Mouse (Mus musculus) testis, postnatal 14 days (tissue): ENCODE data around the gene Ppid.
"Not testable (repeated sequence)": the region's sequence is repeated elsewhere in the genome, so short reads cannot be mapped to it uniquely, and the experiment has no call there.

Experiments used
- DNase-seq: peaks from one replicate; pipeline ENCODE4 v3.0.0; 2021; ENCODE audit warnings: low spot score

Gene Ppid

GRCm38 (mm10) chr3:79572399-79572798 is 18.7 kb upstream of the Ppid start:
- no peak for DNase-seq

GRCm38 (mm10) chr3:79573376-79573775 is 17.8 kb upstream of the Ppid start:
- not testable (repeated sequence) for DNase-seq

GRCm38 (mm10) chr3:79574336-79574735 is 16.8 kb upstream of the Ppid start:
- no peak for DNase-seq

DNA sequence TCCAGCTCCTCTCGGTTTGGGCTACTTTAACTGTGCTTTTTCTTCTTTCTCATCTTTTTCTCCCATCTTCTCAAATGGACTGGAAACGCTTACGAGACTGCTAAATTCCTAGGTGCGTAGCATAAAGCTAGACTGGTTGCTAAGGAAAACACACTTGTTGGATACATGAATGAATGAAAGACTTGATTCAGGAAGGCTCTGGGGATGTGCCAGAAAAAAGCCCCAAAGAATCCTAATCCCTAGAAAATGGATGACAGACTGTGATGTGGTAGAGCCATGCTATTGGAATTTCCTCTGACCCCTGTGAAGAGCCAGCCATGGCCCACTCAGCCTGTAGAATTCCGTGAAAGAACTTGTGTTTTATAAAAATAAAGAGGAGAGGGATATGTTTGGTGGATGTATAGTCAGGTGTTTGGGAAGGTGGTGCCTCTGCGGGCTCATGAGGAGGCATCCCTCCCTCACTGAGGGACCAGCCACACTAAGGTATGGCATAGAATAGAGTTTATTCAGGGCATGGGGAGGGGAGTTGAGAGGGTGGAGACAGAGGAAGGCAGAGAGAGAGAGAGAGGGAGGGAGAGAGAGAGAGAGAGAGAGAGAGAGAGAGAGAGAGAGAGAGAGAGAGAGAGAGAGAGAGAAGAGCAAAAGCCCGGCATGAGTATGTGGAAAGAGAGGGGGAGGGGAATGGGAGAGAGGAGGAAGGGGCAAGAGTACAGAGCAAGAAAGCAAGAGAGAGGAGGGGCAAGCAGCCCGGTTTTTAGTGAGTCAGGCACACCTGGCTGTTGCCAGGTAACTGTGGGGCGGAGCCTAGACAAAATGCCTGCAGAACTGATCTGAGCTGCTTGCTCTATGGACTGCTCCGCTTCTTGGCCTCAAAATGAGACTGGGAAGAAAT is 15.3 kb upstream of the Ppid start:
- DNase-seq: peak; percentile 33

GRCm38 (mm10) chr3:79576468-79576816 is 14.7 kb upstream of the Ppid start:
- no peak for DNase-seq

GRCm38 (mm10) chr3:79576865-79577264 is 14.3 kb upstream of the Ppid start:
- DNase-seq: no peak

GRCm38 (mm10) chr3:79577606-79578005 is 13.5 kb upstream of the Ppid start:
- no peak for DNase-seq

DNA sequence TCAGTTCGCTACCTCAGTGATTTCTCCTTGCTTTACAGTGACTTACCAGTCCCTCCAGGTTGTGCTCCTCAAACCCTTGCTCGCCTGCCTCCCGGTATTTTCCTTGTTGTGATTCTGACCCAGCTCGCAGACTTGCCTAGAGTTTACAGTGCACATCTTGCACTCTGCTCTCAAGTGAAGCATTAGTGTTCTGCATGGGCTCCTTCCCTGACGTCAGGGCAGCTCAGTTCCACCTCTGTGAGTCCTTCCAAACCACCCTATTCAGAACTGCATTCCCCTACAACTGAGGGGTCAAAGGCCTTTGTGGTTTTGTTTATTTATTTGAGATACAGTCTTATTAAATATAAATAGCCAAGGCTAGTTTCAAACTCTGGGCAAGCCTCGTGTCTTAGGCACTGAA is 13.0 kb upstream of the Ppid start:
- DNase-seq: no peak

DNA sequence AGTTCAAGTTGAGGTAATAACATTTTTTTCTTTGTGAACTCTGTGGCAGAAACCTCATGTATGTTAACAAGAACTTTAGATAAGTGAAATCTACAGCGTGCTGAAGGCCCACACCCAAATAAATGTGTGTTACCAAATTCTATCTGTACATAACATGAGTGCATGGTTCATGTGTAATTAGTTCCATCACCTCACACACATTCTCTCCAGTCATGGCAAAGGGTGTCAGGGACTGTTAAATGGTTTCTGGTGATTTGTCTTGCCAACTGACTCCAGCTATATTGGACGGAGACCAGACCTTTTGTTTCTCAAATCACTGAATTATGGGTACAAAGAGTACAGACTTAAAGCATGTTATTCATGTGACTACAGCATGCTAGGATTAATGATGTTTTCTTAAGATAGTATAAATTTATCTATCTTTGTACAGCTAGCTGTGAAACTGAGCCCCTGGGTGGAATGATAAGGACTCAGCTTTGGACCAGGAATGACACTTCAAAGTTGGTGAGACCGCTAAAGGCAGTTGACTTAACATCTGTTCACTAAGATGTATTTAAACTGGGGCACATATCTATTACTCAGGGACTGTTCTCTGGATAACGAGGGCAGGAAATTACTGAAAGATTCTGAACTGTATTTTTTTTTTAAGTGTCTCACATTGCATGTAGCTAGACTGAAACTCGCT is 11.1 kb upstream of the Ppid start:
- no peak for DNase-seq

- DNase-seq: peak; percentile 72
These were observed 4.3 kb upstream of the Ppid start for GRCm38 (mm10) chr3:79586804-79587203.

DNA sequence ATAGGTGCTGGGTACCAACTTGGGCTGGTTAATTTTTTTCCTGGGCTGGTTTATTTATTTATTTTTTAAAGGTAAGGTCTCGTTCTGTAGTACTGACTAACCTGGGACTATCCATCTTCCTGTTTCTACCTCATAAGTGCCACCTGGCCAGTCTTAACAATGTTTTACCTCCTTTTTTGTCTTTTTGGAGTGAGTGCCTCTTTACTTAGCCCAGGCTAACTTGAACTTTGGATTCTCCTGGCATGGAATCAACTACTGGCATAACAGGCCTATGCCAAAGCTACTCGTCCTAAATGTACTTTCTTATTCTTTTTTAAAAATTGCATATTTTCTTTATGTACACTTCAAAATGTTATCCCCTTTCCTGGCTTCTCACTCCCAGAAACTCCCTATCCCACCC is 1.5 kb upstream of the Ppid start:
- DNase-seq: no peak

DNA sequence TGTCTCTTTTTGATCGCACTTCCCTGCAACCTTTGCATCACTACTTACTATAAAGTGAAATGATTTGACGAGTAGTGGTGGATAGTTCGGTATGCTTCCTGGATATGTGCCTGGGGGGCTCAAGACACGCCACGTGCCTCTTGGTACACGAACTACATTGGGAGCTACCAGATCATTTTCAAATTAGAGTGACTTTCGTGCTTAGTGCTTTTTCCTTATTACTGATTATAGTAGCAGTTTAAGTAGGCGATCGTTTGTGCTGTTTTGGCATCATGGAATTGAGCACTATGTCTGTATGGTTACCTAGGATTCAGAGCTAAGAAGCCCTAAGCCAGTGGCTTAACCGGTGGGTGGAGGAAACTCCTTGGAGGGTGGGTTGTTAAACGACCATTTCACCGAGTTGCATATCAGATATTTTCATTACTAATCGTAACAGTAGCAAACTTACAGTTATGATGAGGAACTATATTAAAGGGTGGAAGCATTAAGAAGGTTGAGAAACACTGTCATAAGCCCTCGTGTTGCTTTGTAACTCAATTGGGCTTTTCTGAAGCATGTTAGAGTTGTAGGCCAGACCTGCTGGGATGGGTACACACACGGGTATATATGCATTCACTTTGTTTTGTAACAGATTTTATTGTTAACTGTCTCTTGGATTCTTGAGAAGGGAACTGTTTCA is 790 bp downstream of the Ppid start:
- no peak for DNase-seq

- DNase-seq: no peak
These were observed 4.3 kb downstream of the Ppid start for GRCm38 (mm10) chr3:79595468-79595867.

DNA sequence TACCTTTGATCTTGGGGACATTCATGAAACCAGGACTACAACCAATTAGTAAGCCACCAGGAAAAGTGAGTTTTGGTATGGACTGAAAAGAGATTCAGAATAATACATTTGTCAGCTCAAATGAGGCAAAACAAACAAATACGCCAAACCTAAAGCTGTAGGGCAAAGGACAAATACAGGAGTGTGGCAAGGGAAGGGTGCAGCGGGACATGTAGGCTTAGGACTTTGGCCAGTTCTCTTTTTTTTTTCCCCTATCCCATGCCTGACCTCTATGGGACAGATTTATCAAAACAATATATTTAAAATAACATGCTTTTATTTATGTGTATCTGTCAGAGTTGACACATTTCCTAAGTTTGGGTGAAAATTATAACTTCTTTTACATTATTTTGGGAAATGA is 18.7 kb downstream of the Ppid start:
- no peak for DNase-seq

DNA sequence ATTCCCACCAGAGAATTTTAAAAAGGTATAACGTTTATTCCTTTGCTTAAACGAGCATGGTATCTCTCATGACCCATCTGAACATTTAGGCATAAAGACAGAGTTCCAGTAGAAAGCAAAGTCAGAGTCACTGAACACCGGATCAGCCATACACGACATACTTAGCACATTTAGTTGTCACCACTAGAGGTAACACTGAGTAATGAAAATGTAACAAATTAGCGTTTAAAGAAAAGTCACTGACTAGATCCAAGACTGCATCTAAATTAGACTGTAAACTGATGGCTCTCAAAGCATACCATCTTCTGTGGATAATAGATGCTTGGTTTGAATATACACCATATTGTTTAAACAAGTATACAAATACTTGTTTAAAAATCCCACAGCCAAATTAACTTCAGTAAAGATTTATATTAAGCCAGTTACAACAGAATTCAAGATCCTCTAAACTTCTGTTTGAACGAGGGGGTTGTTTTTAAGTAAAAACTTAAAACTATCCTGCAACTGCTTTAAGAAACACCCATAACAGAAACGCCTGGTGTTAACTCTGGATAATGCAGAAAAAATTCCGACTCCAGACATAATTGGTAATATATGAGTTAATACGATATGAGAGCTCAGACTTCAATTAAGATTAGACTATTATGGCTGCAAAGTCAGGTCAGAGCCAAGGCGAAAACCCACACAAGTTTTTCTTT is 36.5 kb downstream of the Ppid start:
- no peak for DNase-seq

GRCm38 (mm10) chr3:79628182-79628560 is 37.0 kb downstream of the Ppid start:
- DNase-seq: no peak

DNA sequence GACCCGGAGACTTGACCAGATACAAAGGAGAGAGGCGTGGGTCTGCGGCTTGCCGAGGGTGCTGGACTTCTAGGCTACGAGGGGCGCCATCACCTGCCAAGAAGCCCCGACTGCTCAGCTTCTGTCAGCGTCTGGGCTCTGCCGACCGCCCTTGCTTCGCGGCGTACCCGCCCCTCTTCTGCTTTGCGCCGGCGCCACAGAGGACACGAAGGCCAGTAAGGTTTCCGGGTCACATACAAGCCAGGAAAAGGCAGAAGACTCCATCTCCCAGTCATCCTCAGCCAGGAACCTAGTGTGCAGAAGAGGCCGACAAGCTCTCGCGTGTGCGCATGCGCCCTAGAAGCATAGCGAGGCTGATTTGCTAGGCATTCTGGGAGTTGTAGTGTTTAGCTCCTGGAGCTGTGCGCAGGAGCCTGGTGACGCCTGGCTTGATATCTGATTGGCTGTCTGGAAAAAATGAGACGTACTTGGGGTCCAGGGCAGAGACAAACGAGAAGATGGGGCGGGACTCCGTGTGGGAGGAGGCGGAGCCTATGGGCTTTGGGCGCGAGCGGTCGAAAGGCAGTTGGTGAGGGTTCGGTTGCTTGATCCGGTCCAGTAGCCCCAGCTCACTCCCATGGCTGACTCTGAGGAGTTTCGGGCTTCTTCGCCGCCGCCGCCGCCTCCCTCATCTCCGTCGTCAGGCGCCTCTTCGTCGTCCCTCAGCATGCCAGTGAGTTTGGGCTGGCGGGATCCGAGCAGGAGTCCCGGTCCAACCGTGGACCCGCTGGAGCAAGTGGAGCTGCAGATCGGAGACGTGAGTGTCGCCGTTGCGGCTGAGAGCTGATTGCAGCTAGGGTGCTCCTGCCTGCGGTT is 37.6 kb downstream of the Ppid start, which contains the start of gene 4930579G24Rik:
Gene 4930579G24Rik, plus strand, starts transcription at position 519 of the 855 bp plus-strand sequence.
- peak; percentile 97 for DNase-seq

DNA sequence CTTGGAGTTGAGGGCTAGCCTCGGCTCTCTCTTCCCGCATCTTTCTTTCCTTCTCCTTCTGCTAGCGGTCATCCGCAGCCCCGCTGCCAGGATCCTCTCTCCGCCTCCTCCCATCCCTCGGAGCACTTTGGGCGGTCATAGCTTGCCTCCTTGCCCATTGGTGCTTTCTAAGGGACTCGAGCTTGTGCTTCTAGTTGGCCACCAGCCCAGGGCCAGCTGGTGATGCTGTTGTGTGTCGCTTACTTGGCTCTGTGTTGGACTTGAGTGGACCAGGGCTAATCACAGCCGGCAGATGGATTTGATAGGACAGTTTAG is 38.2 kb downstream of the Ppid start, which contains the start of gene Etfdh:
Gene Etfdh, minus strand, starts transcription at position 85 of the 315 bp plus-strand sequence.
- peak; percentile 75 for DNase-seq

DNA sequence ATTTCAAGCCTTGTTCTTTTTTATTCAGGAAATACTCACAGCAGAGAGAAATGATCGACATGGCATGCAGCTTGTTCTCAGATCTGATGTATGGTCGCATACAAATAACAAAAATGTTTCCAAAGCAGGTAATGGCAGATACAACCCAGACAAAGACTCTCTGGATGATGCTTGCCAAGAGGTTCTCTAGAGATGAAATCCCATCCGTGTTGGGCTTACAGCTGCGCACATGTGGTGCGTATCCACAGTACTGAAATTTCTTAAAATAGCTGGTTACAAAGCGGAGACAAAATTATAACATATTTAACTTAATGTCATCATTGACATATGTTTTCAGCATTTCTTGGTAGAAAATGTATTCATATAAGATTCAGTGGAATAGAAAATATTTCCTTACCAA is 61.0 kb downstream of the Ppid start:
- no peak for DNase-seq
